Mouse (Mus musculus) ES-E14 (cell line): Measurements from ENCODE around the gene Gbp3. TPM values are rescaled to one million over a fixed set of nuclear protein-coding genes. Genes with fewer than 3 reads are reported as not detected.

Source experiments
- DNase-seq: peaks from one replicate; pipeline ENCODE4 v3.0.0-alpha.2; 2013; ENCODE audit warnings: low read depth, low spot score
- H3K27ac ChIP-seq: 2 replicates; pipeline ENCODE4 v1.5.1; 2012; ENCODE audit warnings: low read depth, mild to moderate bottlenecking, low read length, moderate library complexity, mixed read lengths; ENCODE audit not compliant: poor library complexity, insufficient read depth, severe bottlenecking
- H3K36me3 ChIP-seq: 2 replicates; pipeline ENCODE4 v1.6.1; 2012; ENCODE audit warnings: mild to moderate bottlenecking, low read length, moderate library complexity, mixed read lengths; ENCODE audit not compliant: control insufficient read depth, poor library complexity, insufficient read depth, severe bottlenecking
- H3K4me1 ChIP-seq, 2 experiments: fragments of 150-350 bp in 1 of 2; sonication (generic) in 1 of 2; 2 replicates each; pipeline ENCODE4 v1.6.1; 2012; ENCODE audit warnings: low read length in 2 of 2, mild to moderate bottlenecking in 1 of 2, mixed read lengths in 1 of 2; ENCODE audit not compliant: control insufficient read depth in 2 of 2, insufficient read depth in 2 of 2, poor library complexity in 1 of 2
- H3K4me3 ChIP-seq, 2 experiments: fragments of 150-350 bp in 1 of 2; sonication (generic) in 1 of 2; 2 replicates each; pipeline ENCODE4 v1.5.1; 2012; ENCODE audit warnings: low read length in 2 of 2, low read depth in 1 of 2, mild to moderate bottlenecking in 1 of 2, mixed read lengths in 1 of 2; ENCODE audit not compliant: insufficient read depth in 1 of 2, poor library complexity in 1 of 2, severe bottlenecking in 1 of 2
- H3K9ac ChIP-seq: 2 replicates; pipeline ENCODE4 v1.6.1; 2012; ENCODE audit warnings: low read depth, mild to moderate bottlenecking, low read length, mixed read lengths; ENCODE audit not compliant: poor library complexity, insufficient read depth, severe bottlenecking
- H3K9me3 ChIP-seq: fragments of 150-350 bp; sonication (generic); 2 replicates; pipeline ENCODE4 v1.6.1; 2012; ENCODE audit warnings: low read depth, mild to moderate bottlenecking, low read length; ENCODE audit not compliant: control insufficient read depth, insufficient read depth
- CHD2 ChIP-seq: IDR thresholded peaks from 2 replicates; pipeline ENCODE4 v1.6.1; 2014; ENCODE audit warnings: mild to moderate bottlenecking, low read depth, low read length, inconsistent platforms
- HCFC1 ChIP-seq: IDR thresholded peaks from 2 replicates; pipeline ENCODE4 v1.6.1; 2012; ENCODE audit warnings: low read length, inconsistent platforms, borderline replicate concordance; ENCODE audit not compliant: insufficient read depth
- MAFK ChIP-seq: IDR thresholded peaks from 2 replicates; pipeline ENCODE4 v1.6.1; 2014; ENCODE audit warnings: mild to moderate bottlenecking, low read depth, low read length, inconsistent platforms; ENCODE audit not compliant: insufficient read depth
- ZC3H11A ChIP-seq: IDR thresholded peaks from 2 replicates; pipeline ENCODE4 v1.6.1; 2012; ENCODE audit warnings: low read depth, mild to moderate bottlenecking, inconsistent platforms, low read length, borderline replicate concordance
- ZNF384 ChIP-seq: IDR thresholded peaks from 2 replicates; pipeline ENCODE4 v1.6.1; 2012; ENCODE audit warnings: low read depth, low read length, inconsistent platforms
- in situ Hi-C, 2 experiments: fragments of 600-800 bp; cut with MboI; formaldehyde crosslinking; loops; one replicate each; pipeline ENCODE4 v1.15.1; 2025; ENCODE audit warnings: low sequenced_read_pairs in 2 of 2, inconsistent platforms in 1 of 2; ENCODE audit not compliant: unreplicated experiment in 2 of 2
- total RNA-seq: library from RNA; depleted of rRNA; stranded (reverse); fragments of 300-350 nt; gene quantifications from 2 replicates; pipeline ENCODE4 v1.2.3, GENCODE M21; 2012

Gene Gbp3
- total RNA-seq, 1 experiment: 4.7 TPM

DNA sequence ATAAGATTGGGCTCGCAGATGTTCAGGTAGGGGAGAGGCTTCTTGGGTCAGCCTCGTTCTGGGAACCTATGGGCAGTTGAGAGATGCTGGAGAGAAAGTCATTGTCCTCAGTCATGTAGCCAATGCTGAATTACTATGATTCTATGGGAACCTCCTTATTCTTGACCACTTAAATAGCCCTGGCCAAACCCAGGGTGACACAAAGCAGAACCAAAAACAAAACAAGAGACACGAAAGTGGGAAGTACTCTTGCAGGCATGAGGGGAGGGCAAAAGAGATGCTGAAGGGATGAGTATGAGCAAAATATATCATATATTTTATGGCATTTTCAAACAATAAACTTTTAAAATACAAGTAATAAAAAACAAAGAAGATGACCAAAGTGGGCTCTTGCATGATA is 17.3 kb downstream of the Gbp3 start:
- H3K4me3 ChIP-seq: no peak overlapping the region
- no peak for DNase-seq
- TF ChIP-seq CHD2: no peak
- no peak for TF ChIP-seq ZNF384
- no peaks in the 10 kb centered on the region for H3K4me1 ChIP-seq
- no peaks in the 10 kb centered on the region for H3K9me3 ChIP-seq
- no peak overlapping the region for H3K27ac ChIP-seq
- no peaks in the 10 kb centered on the region for H3K36me3 ChIP-seq
- in situ Hi-C loops: no loop called here
- no peak overlapping the region for H3K9ac ChIP-seq

- Histone ChIP-seq H3K4me1 (no peaks in the 10 kb centered on the region), H3K4me3 (no peak overlapping the region), H3K9ac (no peak overlapping the region), H3K36me3 (no peaks in the 10 kb centered on the region), H3K9me3 (no peaks in the 10 kb centered on the region), H3K27ac (no peak overlapping the region)
- TF ChIP-seq ZNF384 (no peak), MAFK (no peak), ZC3H11A (no peak), HCFC1 (no peak), CHD2 (no peak)
- in situ Hi-C loops: no loop called here
- DNase-seq: no peak
These were observed 18.5 kb downstream of the Gbp3 start for GRCm38 (mm10) chr3:142578342-142578741.

- Histone ChIP-seq H3K4me3 (no peak overlapping the region), H3K27ac (no peak overlapping the region), H3K4me1 (no peaks in the 10 kb centered on the region), H3K9ac (no peak overlapping the region), H3K36me3 (no peaks in the 10 kb centered on the region), H3K9me3 (no peaks in the 10 kb centered on the region)
- no peak for DNase-seq
- in situ Hi-C loops: no loop called here
- TF ChIP-seq MAFK (no peak), ZC3H11A (no peak), CHD2 (no peak), ZNF384 (no peak), HCFC1 (no peak)
These were observed 23.2 kb downstream of the Gbp3 start for GRCm38 (mm10) chr3:142583067-142583466.

GRCm38 (mm10) chr3:142587386-142587785 is 27.6 kb downstream of the Gbp3 start:
- Histone ChIP-seq H3K4me3 (no peak overlapping the region), H3K27ac (no peak overlapping the region), H3K9ac (no peak overlapping the region), H3K36me3 (no peaks in the 10 kb centered on the region), H3K9me3 (no peaks in the 10 kb centered on the region), H3K4me1 (no peaks in the 10 kb centered on the region)
- TF ChIP-seq MAFK: no peak
- no peak for TF ChIP-seq HCFC1
- TF ChIP-seq ZNF384: no peak
- TF ChIP-seq ZC3H11A: no peak
- TF ChIP-seq CHD2: no peak
- in situ Hi-C loops: no loop called here
- DNase-seq: no peak

DNA sequence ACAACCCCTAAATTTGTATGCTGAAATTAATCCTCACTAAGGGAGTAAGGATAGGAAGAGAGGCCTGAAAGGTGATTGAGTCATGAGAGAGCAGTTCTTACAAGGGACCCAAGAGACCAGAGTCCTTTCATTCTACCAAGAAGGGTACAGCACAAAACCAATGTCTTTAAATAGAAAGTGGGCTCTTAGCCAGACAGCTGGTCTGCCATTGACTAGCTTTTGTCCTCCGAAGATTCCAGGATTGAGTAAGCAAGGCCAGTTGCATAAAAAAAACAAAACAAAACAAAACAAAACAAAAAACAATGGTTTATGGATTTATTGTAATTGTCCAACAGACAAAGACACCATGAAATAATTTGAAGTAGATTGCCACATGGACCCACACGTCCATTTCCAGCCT is 29.1 kb downstream of the Gbp3 start:
- no peaks in the 10 kb centered on the region for H3K4me1 ChIP-seq
- TF ChIP-seq ZNF384: no peak
- TF ChIP-seq MAFK: no peak
- TF ChIP-seq HCFC1: no peak
- no peak for TF ChIP-seq ZC3H11A
- TF ChIP-seq CHD2: no peak
- H3K9ac ChIP-seq: no peak overlapping the region
- H3K36me3 ChIP-seq: no peaks in the 10 kb centered on the region
- H3K27ac ChIP-seq: no peak overlapping the region
- H3K4me3 ChIP-seq: no peak overlapping the region
- in situ Hi-C loops: no loop called here
- H3K9me3 ChIP-seq: no peaks in the 10 kb centered on the region
- no peak for DNase-seq
